Mouse (Mus musculus) urinary bladder, postnatal 4 days (tissue): ENCODE results near the gene Tnfaip2.

Experiments used
- DNase-seq, 2 experiments: peaks; one replicate each; pipeline ENCODE4 v3.0.0; 2021 to 2022; ENCODE audit warnings: low spot score in 2 of 2

The Tnfaip2 gene

DNA sequence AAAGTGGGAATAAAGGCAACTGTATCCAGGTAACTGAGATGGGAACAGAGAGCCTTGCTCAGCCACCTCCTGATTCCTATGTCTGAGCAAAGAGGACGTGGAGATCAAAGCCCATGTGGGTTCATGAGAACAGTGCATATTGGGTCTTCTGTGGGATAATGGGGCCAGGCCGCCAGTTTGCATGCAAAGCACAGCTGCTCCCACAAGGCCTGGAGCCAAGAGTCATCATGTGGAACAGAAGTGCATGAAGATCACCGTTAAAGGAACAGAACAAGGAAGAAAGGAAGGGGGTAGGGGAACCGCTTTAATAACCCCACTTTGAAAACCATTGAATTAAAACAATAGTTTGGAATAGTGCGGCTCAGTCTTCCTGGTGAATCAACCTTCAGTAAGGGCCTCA is 30.6 kb downstream of the Tnfaip2 start:
- DNase-seq, result no peak

DNA sequence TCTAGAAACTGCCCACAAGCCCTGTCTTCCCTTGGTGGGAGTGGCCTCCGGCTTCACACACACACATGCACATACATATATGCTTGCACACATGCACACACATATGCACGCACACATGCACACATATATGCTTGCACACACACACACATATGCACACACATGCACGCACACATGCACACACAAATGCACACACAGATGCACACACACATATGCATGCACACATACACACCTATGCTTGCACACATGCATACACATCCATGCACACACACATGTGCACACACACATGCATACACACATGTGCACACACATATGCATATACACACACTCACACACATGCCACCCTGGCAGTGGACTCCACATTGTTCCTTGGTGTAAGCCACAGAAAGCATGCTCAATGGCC is 32.1 kb downstream of the Tnfaip2 start:
- no peak for DNase-seq

DNA sequence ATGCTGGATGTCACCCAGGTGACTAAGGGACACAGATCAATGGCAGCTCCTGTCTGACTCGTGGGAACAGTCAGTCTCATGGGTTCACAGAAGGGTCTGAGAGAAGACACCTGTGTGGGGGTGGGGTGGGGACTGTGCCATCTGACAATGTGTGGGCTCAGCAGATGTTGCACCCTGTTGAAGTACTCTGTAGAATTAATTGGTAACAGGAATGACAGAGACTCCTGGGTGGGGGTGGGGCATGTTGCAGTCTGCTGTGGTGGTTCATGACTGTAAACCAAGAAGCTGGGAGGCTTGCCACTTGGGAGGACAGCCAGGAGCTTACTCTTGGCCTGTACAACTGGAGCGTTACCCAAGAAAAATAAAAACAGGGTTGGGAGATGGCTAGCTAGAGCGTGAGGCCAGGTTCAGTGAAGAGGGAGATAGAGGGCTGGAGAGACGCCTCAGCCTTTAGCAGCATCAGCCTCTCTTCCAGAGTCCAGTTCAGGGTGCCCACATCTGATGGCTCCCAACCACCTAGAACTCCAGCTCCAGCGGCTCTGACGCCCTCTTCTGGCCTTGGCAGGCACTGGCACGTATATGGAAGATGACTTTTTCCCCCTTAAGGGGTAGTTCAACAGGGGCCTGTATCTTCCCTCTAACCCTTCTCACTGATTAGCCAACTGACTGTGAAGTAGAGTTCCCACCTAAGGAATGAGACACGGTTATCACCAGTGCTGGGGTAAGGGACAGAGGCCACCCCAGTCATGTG is 32.8 kb downstream of the Tnfaip2 start:
- DNase-seq, result peak; percentile 72 to 76

DNA sequence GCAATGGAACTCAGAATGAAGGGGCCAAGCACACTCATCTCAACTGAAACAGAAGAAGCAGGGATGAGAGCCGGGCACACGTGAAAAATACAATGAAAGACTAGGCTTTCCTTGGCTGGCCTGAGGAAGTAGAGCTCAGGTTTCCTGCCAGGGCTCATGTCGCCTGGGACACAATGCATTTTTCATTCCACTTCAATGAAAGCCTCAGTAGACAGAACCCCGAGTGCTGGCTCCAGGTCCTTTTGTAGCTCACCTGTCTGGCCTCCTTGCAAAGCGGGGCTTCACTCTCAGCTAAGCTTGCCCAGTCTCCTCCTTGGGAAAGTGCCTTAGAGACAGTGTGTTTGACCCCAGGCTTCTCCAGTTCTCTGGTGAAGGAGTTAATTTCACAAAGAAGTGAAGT is 36.7 kb downstream of the Tnfaip2 start:
- no peak for DNase-seq

DNA sequence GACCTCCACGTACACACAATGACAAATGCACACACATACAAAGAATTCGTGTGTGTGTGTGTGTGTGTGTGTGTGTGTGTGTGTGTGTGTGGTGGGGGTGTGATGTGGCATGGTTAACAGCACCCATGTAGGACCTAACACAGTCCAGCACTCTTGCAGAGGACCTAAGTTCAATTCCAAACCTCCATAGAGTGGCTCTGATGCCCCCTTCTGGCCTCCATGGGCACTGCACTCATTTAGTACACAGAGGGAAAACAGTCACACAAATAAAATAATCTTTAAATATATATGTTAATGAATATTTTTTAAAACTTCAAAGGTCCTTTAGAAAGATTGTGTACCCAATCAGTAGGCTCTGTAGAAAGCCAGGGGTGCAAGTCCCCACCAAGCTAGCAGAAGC is 37.6 kb downstream of the Tnfaip2 start:
- DNase-seq, result no peak

DNA sequence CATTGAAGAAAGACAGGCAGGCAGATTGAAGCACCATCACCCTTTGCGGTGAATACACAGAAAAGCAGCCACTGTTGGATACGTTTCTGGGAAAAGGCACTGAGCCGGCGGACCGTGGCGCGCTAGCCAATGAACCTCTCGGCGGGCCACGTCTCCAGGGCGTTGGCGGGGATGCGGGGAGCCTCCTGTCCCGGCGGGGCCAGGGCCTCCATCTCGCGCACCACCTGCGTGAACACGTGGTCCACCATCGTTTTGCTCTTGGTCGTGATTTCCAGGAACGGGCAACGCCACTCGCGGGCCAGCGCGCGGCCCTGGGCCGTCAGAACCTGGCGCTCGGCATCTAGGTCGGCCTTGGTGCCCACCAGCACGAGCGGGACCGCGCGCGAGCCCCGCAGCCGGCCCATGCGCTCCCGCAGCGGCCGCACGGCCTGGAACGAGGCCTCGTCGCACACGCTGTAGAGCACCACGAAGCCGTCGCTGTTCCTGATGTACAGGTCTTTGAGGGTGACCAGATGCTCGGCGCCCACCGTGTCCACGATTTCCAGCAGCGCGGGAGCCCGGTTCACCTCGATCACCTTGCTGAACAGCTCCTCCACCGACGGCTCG is 42.9 kb downstream of the Tnfaip2 start:
- no peak for DNase-seq

DNA sequence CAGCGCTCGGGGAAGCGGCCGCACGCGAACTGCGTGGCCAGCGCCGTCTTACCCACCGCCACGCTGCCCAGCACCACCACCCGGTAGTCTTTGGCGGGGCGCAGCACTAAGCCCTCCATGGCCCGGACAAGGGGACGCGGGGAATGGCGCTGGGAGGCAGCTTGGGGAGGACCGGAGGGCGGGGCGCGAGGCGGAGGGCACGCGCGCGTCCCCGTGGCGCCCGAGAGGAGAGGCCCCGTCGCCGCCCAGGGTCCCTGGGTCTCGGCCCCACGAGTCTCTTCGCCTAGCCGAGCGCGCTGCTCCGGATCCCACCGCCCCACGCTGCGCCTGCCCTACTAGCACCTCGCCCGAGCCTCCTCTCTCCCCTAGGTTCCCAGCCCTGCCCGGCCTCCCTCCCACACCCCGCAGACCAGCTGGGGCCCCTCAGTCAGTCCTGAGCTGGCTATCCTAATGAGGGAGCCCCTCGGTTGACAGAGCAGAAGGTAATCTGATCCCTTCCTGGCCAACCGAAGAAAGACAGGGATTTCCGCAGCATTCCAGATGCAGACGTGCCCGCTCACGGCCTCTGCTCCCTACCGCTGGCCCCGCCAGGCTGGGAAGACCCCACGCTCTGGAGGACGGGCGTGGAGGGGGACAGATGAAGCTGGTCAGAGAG is 43.5 kb downstream of the Tnfaip2 start, which contains the start of gene Gm266:
Gene Gm266 (minus strand): TSS at position 172 of the 655 bp plus-strand sequence.
- DNase-seq, result peak in 1 of 2 experiments; percentile 50

DNA sequence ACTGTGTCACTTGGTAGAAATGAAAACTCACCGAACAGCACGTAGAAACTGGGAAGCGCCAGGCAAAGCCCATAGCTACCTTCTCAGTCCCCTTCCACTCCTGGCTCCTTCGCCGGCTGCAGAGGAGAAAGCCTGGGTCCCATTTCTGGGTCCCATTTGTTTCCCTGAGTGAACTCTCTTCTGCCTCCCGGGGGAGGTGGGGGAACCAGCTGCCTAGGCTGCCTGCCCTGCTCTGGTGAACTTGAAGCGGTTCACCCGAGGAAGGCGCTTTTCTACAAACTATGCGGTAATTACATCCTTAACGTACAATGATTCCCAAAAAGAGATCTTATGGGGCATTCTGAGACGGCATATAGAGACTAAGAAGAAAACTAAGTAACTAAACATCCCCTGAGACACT is 44.2 kb downstream of the Tnfaip2 start:
- no peak for DNase-seq

DNA sequence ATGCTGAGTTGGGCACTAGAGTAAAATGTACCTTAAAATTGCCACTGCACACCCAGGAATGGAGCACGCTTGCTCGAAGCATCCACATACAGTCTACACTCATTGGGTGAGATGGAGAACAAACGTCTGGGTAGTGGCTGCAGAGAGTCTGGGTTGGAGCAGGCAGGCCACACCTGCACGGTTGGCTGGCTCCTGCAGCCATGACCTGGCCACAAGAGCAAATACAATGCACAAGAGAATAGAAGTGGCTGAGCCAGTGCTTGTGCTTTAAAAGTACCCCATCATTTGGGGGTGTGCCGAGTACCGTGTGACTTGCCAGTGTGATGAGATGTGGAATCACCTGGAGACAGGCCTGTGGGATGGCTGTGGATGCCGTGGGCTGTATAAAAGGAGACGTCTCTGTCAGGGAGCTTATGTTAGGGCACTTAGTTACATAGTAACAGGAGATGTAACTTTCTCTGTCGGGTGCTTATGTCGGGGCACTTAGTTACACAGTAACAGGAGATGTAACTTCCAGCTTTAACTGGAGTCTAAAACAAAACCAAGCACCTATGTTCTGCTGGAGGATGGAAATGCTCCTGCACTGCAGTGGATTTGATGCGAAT is 47.1 kb downstream of the Tnfaip2 start:
- DNase-seq, result no peak

DNA sequence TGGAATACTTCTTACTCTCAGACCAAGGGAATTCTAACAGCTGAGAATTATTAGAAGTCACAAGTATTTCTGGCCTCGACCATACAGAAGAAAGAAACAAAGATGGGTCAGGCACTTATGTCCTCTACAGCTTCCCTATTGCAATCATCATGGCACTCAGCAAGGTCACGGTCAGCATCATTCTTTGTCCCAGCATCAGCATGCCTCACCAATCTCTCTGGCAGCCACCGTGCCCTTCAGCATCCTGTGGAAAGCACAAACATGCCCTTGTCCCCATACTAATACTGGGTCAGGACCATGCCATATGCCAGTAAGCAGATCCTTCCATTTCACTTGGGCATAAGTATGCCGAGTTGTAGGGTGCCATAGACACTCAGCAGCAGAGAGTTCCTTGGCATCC is 52.7 kb downstream of the Tnfaip2 start:
- DNase-seq, result no peak

DNA sequence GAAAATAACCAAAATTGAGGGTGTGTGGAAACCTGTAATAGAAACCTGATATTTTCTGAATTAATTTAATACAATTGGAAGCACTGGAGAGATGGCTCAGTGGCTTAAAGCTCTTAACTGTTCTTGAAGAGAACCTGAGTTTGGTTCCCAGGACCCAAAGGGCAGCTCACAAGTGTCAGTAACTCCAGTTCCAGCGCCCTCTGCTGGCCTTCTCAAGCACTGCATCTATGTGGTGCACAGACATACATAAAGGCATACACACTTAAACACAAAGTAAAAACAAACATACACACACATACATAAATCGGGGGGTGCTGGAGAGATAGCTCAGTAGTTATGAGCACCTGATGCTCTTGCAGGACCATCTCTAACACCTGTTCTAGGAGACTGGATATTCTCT is 54.8 kb downstream of the Tnfaip2 start:
- no peak for DNase-seq

DNA sequence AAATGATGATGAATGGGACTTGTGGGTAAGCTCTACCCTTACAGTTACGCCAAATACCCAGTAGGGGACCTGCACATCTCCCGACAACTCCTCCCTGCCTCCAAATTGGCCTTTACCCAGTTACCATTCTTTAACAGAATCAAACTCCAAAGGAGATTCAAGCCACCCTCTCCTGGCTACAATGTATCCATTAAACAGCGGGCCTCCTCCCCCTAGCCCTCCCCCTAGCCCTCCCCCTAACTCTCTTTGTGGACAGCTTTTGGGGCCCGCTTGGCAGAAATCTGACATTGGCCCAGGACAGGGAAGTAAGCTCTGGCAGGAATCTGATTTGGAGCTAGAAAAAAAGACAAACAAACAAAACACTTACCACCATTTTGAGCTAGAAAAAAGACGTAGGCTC is 57.3 kb downstream of the Tnfaip2 start:
- DNase-seq, result no peak

DNA sequence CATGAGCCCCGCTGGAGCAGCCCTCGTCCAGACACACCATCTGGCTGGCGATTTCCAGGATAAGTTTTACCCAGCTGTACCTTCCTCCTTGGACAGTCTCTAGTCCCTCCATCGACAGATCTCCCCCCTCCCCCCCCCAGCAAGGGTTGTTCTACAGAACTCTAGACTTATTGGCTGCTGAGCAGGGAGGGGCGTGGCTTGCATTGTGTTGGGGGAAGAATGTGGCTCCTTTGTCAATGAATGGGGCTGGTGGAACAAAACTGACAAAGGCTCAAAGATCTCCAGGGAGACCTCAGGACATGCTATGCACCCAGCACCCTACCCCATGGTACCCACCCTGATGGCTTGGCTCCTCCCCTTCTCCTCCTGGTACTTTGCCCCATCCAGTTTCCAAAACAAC is 58.5 kb downstream of the Tnfaip2 start:
- DNase-seq, result no peak

DNA sequence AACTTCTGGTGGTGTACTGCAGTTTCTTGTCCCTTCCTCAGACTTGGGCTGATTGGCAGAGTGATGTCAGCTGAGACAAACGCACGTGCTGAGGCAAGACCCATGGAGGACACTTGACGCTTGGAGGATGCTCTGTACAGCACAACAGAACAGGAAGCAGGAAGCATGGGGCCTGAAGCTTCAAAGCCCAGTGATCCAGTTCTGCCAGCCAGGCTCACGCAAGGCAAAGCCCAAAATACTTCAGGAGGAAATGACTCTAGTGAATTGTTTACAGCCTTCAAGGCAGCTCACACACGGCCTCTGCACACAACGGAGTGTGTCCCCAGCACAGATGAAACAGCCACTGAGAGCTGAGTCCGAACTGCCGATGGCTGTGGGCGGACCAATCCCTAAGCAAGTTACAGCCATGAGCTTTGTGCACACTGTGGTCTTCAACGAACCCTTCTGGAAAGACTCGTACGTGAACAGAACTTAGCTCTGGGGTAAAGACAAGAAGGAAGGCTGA is 60.8 kb downstream of the Tnfaip2 start:
- DNase-seq, result no peak

DNA sequence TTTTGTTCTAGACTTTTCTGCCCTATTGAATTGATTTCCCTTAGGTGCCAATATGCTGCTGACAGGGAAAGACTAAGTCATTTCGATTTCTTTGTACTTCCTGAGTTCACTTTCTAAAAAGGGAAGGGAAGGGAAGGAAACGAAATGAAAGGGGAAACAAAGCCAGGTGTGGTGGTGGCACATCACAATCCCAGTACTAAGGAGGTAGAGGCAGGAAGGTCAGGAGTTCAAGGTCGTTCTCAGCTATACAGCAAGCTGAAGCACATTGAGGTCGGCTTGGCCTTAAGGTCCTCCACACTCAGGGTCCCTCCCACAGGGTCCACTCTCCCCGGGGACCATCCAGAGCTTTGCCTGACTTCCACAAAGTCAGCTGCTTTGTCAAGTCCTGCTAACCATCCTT is 61.3 kb downstream of the Tnfaip2 start:
- DNase-seq, result no peak
